Mouse (Mus musculus): ENCODE data around the gene Tns1.
A peak's percentile ranks its signal among the peaks of the same experiment; 100 is the strongest.

GRCm38 (mm10) chr1:73932421-73933145 lies 191.7 kb downstream of the Tns1 start:
- TF ChIP-seq CTCF (IDR thresholded peaks at IDR 0.05) (no peak; the same call in 1 of the 2 replicates), EP300 (IDR thresholded peaks at IDR 0.05) (peak; percentile 92)

All from lung, postnatal 0 days (tissue).